Mouse (Mus musculus): ENCODE data around the gene Mob3c.
A peak's percentile ranks its signal among the peaks of the same experiment; 100 is the strongest.

Mob3c gene

DNA sequence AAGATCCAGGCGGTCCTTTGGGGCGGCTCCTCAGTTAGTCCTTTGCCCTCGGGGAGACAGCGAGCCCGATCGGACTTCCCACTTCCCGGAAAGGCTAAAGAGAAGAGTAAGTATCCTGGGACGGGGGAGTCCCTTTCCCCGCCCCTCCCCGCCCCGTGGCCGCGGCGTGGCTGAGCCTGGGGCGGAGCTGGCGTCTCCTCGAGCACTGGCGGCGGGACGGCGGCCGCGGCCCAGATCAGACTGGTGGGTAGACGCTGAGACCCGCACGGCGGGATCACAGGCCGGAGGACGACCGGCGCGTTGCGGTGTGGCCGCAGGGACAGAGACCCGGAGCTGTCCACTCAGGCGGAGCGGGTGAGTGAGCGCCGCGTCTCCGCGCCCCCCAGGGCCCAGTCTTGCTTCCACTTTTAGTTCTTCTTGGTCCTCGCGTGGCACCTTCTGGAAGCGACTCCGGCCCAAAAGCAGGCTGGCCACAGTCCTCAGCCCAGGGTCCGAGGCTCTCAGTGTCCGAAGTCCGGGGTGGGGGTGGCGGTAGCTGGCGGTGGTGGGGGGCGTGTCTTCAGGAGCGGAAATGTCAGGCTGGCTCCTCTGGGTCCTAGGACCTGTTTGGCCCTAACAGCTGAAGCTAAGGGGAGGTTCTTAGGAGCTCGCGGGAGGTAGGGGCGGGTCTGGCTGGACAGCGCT is at the start of gene Mob3c:
TSS of gene Mob3c (plus strand) at position 205 of the 684 bp plus-strand sequence.
- DNase-seq = peak; percentile 87

GRCm38 (mm10) chr4:115780269-115780668 is 47.6 kb upstream of the Mob3c start:
- no peak for DNase-seq

- DNase-seq = no peak
Observed at GRCm38 (mm10) chr4:115780918-115781317, 47.0 kb upstream of the Mob3c start, which contains the start of gene Tex38. TSS of gene Tex38 (minus strand) at chr4:115781018.

DNA sequence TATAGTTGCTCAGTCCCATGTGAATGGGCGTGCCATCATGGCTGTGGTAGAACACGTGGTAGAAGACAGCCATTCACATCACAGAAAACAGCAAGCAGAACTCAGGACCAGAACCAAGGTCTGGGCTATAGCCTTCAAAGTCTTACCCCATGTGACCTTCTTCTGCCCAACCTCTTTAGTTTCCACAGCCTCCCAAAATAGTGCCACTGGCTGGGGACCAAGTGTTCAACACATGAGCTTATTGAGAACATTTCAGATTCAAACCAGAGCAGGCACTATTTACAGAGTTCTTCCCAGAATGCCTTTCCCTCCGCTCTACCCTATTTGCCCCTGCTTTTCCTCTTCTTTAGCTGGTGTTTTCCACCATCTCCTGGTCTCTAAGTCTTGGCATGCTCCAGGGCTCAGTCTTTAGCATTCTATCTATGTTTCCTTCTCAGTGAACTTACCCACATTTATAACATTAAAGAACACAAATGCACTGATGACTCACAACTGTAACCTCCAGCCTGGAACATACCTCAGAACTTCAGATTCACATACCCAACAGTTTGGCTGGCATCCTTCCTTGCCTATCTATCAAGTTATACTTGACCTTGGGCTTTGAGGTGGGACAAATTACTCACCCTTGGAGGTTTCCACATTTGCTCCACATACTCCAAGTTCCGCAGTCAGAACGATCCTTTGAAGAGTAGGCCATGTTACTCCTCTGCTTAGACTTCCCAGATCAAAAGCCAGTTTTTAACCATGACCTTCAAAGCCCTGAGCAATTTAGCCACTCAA is 45.7 kb upstream of the Mob3c start:
- no peak for DNase-seq

DNA sequence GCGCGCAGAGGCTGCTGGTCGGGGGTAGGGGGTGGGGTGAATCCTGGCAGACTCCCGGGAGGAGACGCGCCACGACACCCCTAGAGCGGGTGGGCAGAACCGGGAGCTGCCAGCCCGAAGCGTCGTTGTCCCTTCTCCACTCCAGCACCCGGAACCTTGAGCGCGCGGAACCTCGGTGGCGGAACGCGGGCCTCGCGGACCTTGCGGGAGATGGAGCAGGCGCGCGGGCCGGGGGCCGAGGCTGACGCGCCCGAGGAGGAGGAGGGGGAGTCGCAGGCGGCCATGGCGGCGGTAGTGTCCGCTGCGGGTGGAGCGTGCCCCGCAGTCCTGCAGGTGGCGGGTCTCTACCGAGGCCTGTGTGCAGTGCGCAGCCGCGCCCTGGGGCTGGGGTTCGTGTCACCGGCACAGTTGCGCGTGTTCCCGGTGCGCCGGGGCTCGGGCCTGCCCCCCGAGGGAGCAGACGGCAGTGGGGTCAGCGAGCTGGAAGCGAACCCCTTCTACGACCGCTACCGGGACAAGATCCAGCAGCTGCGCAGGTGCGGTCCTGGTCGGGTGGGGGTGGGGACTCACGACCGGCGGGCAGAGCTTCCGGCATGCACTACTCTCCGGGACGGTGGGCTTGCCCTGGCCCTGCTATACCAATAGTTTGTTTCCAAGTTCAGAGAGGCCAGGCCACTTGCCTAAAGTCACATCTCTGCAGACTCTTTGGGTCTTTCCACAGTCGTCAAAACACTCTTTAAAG is 43.0 kb upstream of the Mob3c start, which contains the start of gene Atpaf1:
TSS of gene Atpaf1 (plus strand) at position 44 of the 742 bp plus-strand sequence.
- DNase-seq = peak; percentile 85

GRCm38 (mm10) chr4:115785511-115786034 is 42.3 kb upstream of the Mob3c start:
- no peak for DNase-seq

DNA sequence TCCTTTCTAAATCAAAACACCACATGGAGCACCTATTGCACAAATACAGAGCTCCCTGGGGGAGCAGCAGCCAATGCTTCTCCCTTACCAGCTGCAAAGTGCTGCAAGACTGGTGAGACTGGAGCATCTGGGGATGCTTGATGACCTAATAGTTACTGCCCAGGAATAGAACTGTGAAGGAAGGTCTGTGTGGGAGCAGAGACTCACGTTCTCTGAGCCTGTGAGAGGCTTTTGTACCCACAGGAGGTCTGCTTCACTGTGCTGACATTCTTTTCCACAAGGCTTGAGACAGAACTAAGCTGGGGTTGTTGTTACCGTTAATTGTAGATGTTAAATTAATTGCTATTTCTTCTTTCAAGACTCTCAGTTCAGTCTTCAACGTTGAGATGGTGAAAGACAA is 37.0 kb upstream of the Mob3c start:
- DNase-seq = no peak

DNA sequence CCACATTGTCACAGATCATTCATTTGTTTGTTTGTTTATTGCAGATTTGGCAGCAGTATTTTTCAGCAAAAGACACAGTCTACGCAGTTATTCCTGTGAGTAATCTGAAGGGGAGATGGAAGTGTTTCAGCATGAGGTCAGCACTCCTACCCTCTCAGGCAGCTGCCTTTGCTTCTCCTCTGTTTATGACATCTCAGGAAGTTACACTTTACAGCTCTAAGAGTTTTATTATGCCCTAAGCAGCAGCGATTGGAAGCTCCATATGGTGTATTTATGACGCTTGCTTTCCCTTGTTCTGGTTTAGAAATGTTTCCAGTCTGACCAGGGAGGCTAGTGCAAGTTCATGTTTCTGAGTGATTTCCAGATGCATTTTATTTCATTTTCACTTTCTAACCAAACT is 32.5 kb upstream of the Mob3c start:
- no peak for DNase-seq

DNA sequence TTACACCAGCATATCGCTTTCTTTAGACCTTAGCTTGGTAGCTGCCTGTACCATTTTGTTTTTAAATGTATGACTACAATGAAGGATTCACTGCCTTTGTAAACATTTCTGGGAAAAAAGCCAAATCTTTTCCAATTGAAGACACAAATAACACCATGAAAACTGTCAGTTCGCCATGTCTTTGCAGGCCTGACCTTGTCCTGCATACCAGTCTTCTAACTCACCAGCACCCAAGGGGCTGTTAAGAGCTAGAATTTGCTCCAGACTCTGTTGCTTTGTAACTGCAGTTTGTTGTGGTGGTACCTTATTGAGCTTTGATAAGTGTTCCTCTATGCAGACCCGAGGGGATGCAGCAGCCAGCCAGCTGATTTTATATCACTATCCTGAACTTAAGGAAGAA is 27.9 kb upstream of the Mob3c start:
- DNase-seq = no peak

GRCm38 (mm10) chr4:115812326-115812725 is 15.6 kb upstream of the Mob3c start:
- no peak for DNase-seq

DNA sequence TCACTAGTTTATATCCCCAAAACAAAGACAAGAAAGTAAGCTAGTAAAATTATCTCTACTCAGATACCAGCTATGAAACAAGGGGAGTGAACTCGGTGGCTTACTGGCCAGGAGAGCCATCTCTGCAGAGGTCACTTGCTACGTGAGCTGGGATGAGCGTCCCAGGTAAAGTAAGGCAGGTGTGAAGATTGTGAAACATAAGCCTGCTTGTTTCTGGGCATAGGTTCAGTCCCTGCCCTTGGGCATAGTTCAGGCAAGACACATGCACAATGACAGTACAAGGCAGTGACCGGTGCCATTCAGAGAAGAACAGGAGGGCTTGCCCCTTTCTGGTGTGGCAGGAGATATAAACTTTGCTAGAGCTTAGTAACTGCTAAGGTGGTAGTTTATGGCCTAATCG is 12.3 kb upstream of the Mob3c start:
- DNase-seq = no peak

- no peak for DNase-seq
Observed at GRCm38 (mm10) chr4:115820199-115820598, 7.7 kb upstream of the Mob3c start.

- no peak for DNase-seq
Observed at GRCm38 (mm10) chr4:115820944-115821343, 6.9 kb upstream of the Mob3c start.

GRCm38 (mm10) chr4:115821431-115821830 is 6.5 kb upstream of the Mob3c start:
- no peak for DNase-seq

DNA sequence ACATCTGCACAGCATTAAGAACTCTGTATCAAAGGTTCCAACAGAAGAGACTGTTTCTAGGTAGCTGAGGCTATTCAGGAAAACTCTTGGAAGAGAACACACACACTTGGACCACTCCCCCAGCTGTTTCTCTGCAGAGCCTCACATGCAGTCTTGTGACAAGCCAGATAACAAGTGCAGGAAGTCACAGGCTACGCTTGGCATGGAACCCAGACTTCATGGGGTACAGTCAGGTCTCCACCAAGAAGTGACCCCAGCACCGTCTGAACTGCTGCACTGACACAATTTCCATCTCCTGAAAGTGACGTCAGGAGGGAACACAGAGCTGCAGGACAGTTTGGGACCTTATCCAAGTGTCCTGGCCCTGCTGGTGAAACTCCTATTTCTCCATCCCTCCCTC is 6.0 kb upstream of the Mob3c start:
- no peak for DNase-seq

- DNase-seq = no peak
Observed at GRCm38 (mm10) chr4:115824178-115824577, 3.7 kb upstream of the Mob3c start.

DNA sequence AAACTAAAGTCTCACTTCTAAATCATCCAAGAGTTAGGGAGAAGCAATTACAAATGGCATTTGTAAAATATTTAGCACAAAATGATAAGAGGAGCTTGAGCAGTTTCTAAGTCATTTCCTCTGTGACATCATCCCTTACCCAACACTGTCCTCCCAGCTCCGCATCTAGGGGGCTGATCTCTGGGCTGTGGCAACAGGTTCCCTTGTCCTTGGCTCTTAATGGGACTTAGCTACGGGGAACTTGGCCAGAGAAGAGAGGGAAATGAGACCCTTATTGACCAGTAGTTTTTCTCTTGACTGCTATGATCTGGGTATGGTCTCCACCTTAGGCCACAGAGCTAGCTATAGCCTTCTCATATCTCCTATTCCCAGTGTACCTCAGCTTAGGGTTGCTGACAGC is 2.6 kb upstream of the Mob3c start:
- no peak for DNase-seq

DNA sequence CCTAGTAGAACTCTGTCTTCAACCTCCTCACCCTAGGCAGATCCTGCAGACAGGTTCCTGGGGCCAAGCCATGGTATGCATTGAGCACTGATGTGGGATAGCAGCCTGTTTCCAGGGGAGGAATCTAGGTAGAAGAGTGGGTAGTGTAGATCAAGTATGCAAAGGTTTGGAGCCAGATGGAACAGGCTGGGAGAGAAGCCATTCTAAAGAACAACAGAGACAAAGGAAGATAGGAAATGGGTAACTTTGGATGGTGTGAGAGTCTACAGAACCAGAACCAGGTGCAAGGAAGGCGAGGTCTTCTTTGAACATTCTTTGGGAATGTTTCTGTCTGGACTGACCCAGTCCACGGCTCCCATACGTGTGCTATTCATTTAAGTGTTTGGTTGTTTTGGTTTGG is 826 bp upstream of the Mob3c start:
- DNase-seq = no peak

DNA sequence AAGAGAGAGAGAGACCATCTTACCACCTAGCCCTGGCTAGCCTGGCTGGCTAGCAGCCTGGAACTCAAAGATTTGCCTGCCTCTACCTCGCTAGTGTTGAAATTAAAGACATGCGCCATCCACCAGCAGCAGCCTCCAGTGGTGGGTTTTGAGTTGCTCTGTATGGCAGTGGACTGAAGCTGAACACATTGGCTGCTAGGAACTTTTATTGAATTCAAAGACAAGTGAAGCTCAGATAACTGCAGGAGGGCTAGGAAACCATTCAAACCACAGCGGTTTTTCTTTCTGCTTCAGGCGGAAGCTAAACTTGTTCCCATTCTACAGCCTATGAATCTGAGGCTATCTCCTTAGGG is 381 bp upstream of the Mob3c start:
- DNase-seq = no peak

- no peak for DNase-seq
Observed at GRCm38 (mm10) chr4:115828572-115828902, 645 bp downstream of the Mob3c start.

- no peak for DNase-seq
Observed at GRCm38 (mm10) chr4:115830491-115830890, 2.6 kb downstream of the Mob3c start.

DNA sequence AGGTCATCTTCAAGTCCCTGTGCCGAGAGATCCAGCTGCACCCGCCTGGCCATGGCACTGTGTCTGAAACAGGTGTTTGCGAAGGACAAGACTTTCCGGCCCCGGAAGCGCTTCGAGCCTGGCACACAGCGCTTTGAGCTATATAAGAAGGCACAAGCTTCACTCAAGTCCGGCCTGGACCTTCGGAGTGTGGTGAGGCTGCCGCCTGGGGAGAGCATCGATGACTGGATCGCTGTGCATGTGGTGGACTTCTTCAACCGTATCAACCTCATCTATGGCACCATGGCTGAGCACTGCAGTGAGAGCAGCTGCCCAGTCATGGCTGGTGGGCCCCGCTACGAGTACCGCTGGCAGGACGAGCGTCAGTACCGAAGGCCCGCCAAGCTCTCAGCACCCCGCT is 3.3 kb downstream of the Mob3c start:
- DNase-seq = no peak

GRCm38 (mm10) chr4:115832040-115832439 is 4.1 kb downstream of the Mob3c start:
- DNase-seq = no peak

GRCm38 (mm10) chr4:115835576-115835975 is 7.7 kb downstream of the Mob3c start:
- DNase-seq = no peak
